Mouse (Mus musculus): ENCODE data around the gene Mtln. TPM values are rescaled to one million over a fixed set of nuclear protein-coding genes. Genes with fewer than 3 reads are reported as not detected.

Gene Mtln
- total and polyA plus RNA-seq, 3 experiments: 35.4 to 51.3 (median 47.2) TPM

GRCm38 (mm10) chr2:127831401-127832102, 39.3 kb upstream of the Mtln start, which contains the start of gene Bub1 (continued):
- TF ChIP-seq RCOR1 (conservative IDR thresholded peaks at IDR 0.05; ENCODE audit: low read depth, low read length) (no peak), BHLHE40 (IDR thresholded peaks at IDR 0.05; ENCODE audit: low read depth, low read length) (peak; percentile 38; the same call in 1 of the 2 replicates), ZNF384 (IDR thresholded peaks at IDR 0.05; ENCODE audit: low read depth, low read length) (no peak), USF1 (IDR thresholded peaks at IDR 0.05; ENCODE audit: low read depth, low read length) (no peak), PAX5 (IDR thresholded peaks at IDR 0.05; ENCODE audit: low read length) (no peak), GABPA (IDR thresholded peaks at IDR 0.05; ENCODE audit: insufficient replicate concordance, low read depth, low read length) (no peak), CTCF (conservative IDR thresholded peaks at IDR 0.05 in 1 of 2, IDR thresholded peaks at IDR 0.05 in 1 of 2; ENCODE audit: low read depth in 2 of 2, low read length in 2 of 2) (no peak), E2F4 (IDR thresholded peaks at IDR 0.05; ENCODE audit: insufficient replicate concordance, low read depth, low read length) (peak; percentile 89; the same call in 1 of the 2 replicates), POLR2AphosphoS2 (IDR thresholded peaks at IDR 0.05; ENCODE audit: low read depth, low read length) (peak; percentile 35; the same call in 1 of the 2 replicates), JUND (conservative IDR thresholded peaks at IDR 0.05; ENCODE audit: low read depth, low read length) (no peak)

- Histone ChIP-seq H3K27ac (ENCODE audit: insufficient read depth, low read depth) (no peak overlapping the region), H3K36me3 (replicated peaks in 1 of 2; ENCODE audit: control insufficient read depth in 1 of 2, insufficient read depth in 1 of 2, low read length in 1 of 2) (peaks cover 0 to 2% of the 10 kb centered on the region in 2 experiments), H3K4me2 (ENCODE audit: insufficient read depth, low read depth, poor library complexity, severe bottlenecking) (peak overlapping the region; percentile 89; the same call in 1 of the 2 replicates), H3K9ac (ENCODE audit: insufficient read depth, low read depth) (no peak overlapping the region), H3K4me1 (ENCODE audit: control insufficient read depth in 1 of 2, insufficient read depth in 2 of 2) (peaks cover 2 to 25% of the 10 kb centered on the region in 2 experiments; a peak in 3 of 4 replicates), H3K79me2 (replicated peaks; ENCODE audit: control insufficient read depth, extremely low read depth, insufficient read depth, poor library complexity, severe bottlenecking) (peaks cover 9% of the 10 kb centered on the region; the same call in 1 of the 2 replicates), H3K27me3 (replicated peaks) (no peaks in the 10 kb centered on the region), H3K4me3 (replicated peaks in 1 of 3; ENCODE audit: low read depth in 2 of 3, low read length in 2 of 3, poor library complexity in 1 of 3) (no peak overlapping the region), H3K9me3 (replicated peaks; ENCODE audit: low read length) (no peaks in the 10 kb centered on the region)
- no peak for TF ChIP-seq UBTF (IDR thresholded peaks at IDR 0.05; ENCODE audit: low read depth, low read length)
- no peak for TF ChIP-seq POLR2AphosphoS2 (IDR thresholded peaks at IDR 0.05; ENCODE audit: low read depth, low read length)
- TF ChIP-seq JUN (IDR thresholded peaks at IDR 0.05; ENCODE audit: insufficient read depth, low read depth, low read length): no peak
- no peak for TF ChIP-seq PAX5 (IDR thresholded peaks at IDR 0.05; ENCODE audit: low read length)
- TF ChIP-seq MYC (IDR thresholded peaks at IDR 0.05; ENCODE audit: low read depth, low read length): no peak
- TF ChIP-seq SIN3A (IDR thresholded peaks at IDR 0.05; ENCODE audit: low read length): no peak
- TF ChIP-seq MAX (IDR thresholded peaks at IDR 0.05; ENCODE audit: low read length): no peak
- no peak for TF ChIP-seq BHLHE40 (IDR thresholded peaks at IDR 0.05; ENCODE audit: low read depth, low read length)
- no peak for TF ChIP-seq ZNF384 (IDR thresholded peaks at IDR 0.05; ENCODE audit: low read depth, low read length)
- no peak for TF ChIP-seq RCOR1 (conservative IDR thresholded peaks at IDR 0.05; ENCODE audit: low read depth, low read length)
- TF ChIP-seq SMC3 (IDR thresholded peaks at IDR 0.05; ENCODE audit: low read depth, low read length): no peak
- TF ChIP-seq E2F4 (IDR thresholded peaks at IDR 0.05; ENCODE audit: insufficient replicate concordance, low read depth, low read length): no peak
- no peak for TF ChIP-seq IRF4 (IDR thresholded peaks at IDR 0.05; ENCODE audit: low read depth, low read length)
- TF ChIP-seq NELFE (IDR thresholded peaks at IDR 0.05; ENCODE audit: low read depth, low read length): no peak
- TF ChIP-seq CHD1 (IDR thresholded peaks at IDR 0.05; ENCODE audit: low read depth, low read length): no peak
- no peak for TF ChIP-seq NRF1 (IDR thresholded peaks at IDR 0.05; ENCODE audit: low read depth, low read length)
- no peak for TF ChIP-seq POLR2A (IDR thresholded peaks at IDR 0.05; ENCODE audit: low read depth, low read length)
- TF ChIP-seq MEF2A (IDR thresholded peaks at IDR 0.05; ENCODE audit: borderline replicate concordance, low read depth, low read length): no peak
- no peak for TF ChIP-seq GABPA (IDR thresholded peaks at IDR 0.05; ENCODE audit: insufficient replicate concordance, low read depth, low read length)
- no peak for TF ChIP-seq HCFC1 (IDR thresholded peaks at IDR 0.05; ENCODE audit: low read depth, low read length)
- DNase-seq (ENCODE audit: extremely low read depth): no peak
- dilution Hi-C loops (cut with MboI; ENCODE audit: extremely low pct_ligation_motif_present, extremely low pct_unique_long_range_greater_than_20kb, low sequenced_read_pairs) (no loop called here), in situ Hi-C loops (cut with MboI; ENCODE audit: low pct_ligation_motif_present, low pct_unique_long_range_greater_than_20kb, low sequenced_read_pairs) (no loop called here)
Measured at GRCm38 (mm10) chr2:127789651-127790270, 2.5 kb downstream of the Mtln start.
